Mouse (Mus musculus) bone marrow, adult 2 months (tissue): Measurements from ENCODE around the gene Pip4k2c.

Experiments used
- CTCF ChIP-seq: fragments of 200-500 bp; IDR thresholded peaks from 2 replicates; pipeline ENCODE4 v1.5.1; 2011; ENCODE audit warnings: low read length, control low read depth; ENCODE audit not compliant: control insufficient read depth, insufficient read depth
- POLR2A ChIP-seq: fragments of 200-500 bp; IDR thresholded peaks from 2 replicates; pipeline ENCODE4 v1.6.1; 2011; ENCODE audit warnings: low read depth, mild to moderate bottlenecking, control low read depth, low read length, borderline replicate concordance; ENCODE audit not compliant: control insufficient read depth

- TF ChIP-seq CTCF (peak; percentile 94), POLR2A (peak; percentile 35; the same call in 1 of the 2 replicates)
Measured at GRCm38 (mm10) chr10:127170837-127171272, 40.5 kb downstream of the Pip4k2c start.
